Mouse (Mus musculus) ovary, postnatal 36 days (tissue): ENCODE data around the gene Pgs1.

Experiments used
- DNase-seq: peaks from one replicate; pipeline ENCODE4 v3.0.0; 2022; ENCODE audit warnings: low spot score, mixed read lengths

Pgs1 gene

GRCm38 (mm10) chr11:117986126-117987031, at the start of gene Pgs1:
Gene Pgs1 (plus strand): TSS chr11:117986292.
- peak; percentile 91 for DNase-seq

GRCm38 (mm10) chr11:117939004-117939730, 46.9 kb upstream of the Pgs1 start:
- DNase-seq, result no peak

GRCm38 (mm10) chr11:117939741-117940285, 46.3 kb upstream of the Pgs1 start:
- DNase-seq, result peak; percentile 70

GRCm38 (mm10) chr11:117940881-117941280, 45.2 kb upstream of the Pgs1 start:
- DNase-seq, result no peak

- DNase-seq, result no peak
Observed at GRCm38 (mm10) chr11:117941325-117941834, 44.7 kb upstream of the Pgs1 start.

GRCm38 (mm10) chr11:117941848-117942247, 44.2 kb upstream of the Pgs1 start:
- DNase-seq, result no peak

GRCm38 (mm10) chr11:117946195-117946979, 39.7 kb upstream of the Pgs1 start:
- no peak for DNase-seq

GRCm38 (mm10) chr11:117946996-117947419, 39.1 kb upstream of the Pgs1 start:
- no peak for DNase-seq

GRCm38 (mm10) chr11:117949392-117950091, 36.5 kb upstream of the Pgs1 start:
- DNase-seq, result peak; percentile 77

- DNase-seq, result no peak
Observed at GRCm38 (mm10) chr11:117951391-117951790, 34.7 kb upstream of the Pgs1 start.

- no peak for DNase-seq
Observed at GRCm38 (mm10) chr11:117952174-117952933, 33.7 kb upstream of the Pgs1 start.

- no peak for DNase-seq
Observed at GRCm38 (mm10) chr11:117954094-117954493, 32.0 kb upstream of the Pgs1 start.

GRCm38 (mm10) chr11:117954819-117955218, 31.3 kb upstream of the Pgs1 start:
- no peak for DNase-seq

GRCm38 (mm10) chr11:117955621-117956020, 30.5 kb upstream of the Pgs1 start:
- no peak for DNase-seq

- peak; percentile 50 for DNase-seq
Observed at GRCm38 (mm10) chr11:117958197-117958596, 27.9 kb upstream of the Pgs1 start.

GRCm38 (mm10) chr11:117959166-117959565, 26.9 kb upstream of the Pgs1 start:
- no peak for DNase-seq

- DNase-seq, result no peak
Observed at GRCm38 (mm10) chr11:117959741-117960381, 26.2 kb upstream of the Pgs1 start.

GRCm38 (mm10) chr11:117960601-117961000, 25.5 kb upstream of the Pgs1 start:
- no peak for DNase-seq

- DNase-seq, result peak; percentile 89
Observed at GRCm38 (mm10) chr11:117962228-117963067, 23.6 kb upstream of the Pgs1 start.
